Mouse (Mus musculus): ENCODE data around the gene Ddt. TPM values are rescaled to one million over a fixed set of nuclear protein-coding genes. Genes with fewer than 3 reads are reported as not detected.

Ddt gene
- polyA plus RNA-seq (2012; rRNA removed), result 39.5 and 42.6 TPM in 2 replicates

DNA sequence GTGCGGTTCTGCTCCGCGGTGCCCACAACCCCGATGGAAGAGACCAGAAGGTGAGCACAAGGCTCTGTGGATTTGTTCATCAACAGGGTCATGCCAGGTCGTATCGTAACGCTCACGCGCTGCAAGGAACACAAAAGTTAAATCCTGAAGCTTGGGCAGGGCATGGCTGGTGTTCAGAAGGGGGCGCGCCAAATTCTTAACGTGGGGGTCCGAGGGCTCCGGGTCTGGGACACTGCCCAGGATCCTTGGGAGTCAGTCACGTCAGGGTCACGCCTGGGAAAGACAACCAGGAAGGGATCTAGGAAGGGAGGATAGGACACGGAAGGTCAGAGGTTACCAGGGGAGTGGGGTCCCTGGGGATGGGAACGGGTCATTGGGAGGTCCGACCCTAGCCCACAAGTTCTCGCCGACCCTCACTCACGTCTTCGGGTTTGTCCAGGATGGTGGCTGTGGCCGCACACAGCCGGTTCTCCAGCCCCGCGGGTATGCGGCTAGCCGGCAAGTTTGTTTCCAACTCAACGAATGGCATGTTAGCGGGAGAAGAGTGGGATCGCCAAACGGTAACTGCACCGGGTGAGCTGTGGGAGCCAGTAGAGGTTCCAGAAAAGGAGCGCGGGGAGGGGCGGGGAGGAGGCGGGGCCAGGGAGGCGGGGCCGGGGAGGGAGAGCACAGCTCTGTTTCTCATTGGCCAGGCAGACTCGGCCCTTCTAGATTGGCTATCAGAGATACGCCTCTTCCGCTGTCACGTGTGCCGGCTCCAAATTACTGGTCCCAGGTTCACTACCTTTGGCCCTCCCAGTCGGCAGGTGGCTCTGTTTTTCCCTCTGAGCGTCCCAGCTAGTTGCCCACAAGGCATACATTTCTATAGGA lies at the start of gene Ddt:
TSS of gene Ddt (minus strand) at position 620 of the 870 bp plus-strand sequence.
- no peaks in the 10 kb centered on the region for H3K27me3 ChIP-seq (ENCODE audit: control insufficient read depth, insufficient read depth, low read length)
- peak; percentile 85 to 86 for DNase-seq (ENCODE audit: low read depth in 1 of 2, low spot score in 2 of 2)
- peak within 1 kb of the TSS; percentile 74 for H3K4me3 ChIP-seq (ENCODE audit: extremely low read depth, insufficient read depth, insufficient read length)
- H3K4me1 ChIP-seq (ENCODE audit: control insufficient read depth, insufficient read depth, insufficient read length), result peaks cover 8% of the 10 kb centered on the region; the same call in 1 of the 2 replicates
- no peaks in the 10 kb centered on the region for H3K36me3 ChIP-seq (ENCODE audit: control insufficient read depth, insufficient read depth, low read length)
- no peak for TF ChIP-seq POLR2A (IDR thresholded peaks at IDR 0.05; ENCODE audit: low read depth, low read length)
- TF ChIP-seq CTCF (IDR thresholded peaks at IDR 0.05; ENCODE audit: extremely low read depth, insufficient read depth, insufficient read length, insufficient replicate concordance), result 0 out of 2 replicates have a peak, but pooled peaks have one; percentile 1
- H3K27ac ChIP-seq (ENCODE audit: insufficient read depth, low read length), result peak within 1 kb of the TSS; percentile 6; the same call in 1 of the 2 replicates
- WGBS, result under 1% methylated on average over 47 of the region's 47 CpGs

- no peak for TF ChIP-seq POLR2A (IDR thresholded peaks at IDR 0.05; ENCODE audit: low read depth, low read length)
- TF ChIP-seq CTCF (IDR thresholded peaks at IDR 0.05; ENCODE audit: extremely low read depth, insufficient read depth, insufficient read length, insufficient replicate concordance), result no peak
- no peak for DNase-seq (ENCODE audit: low read depth in 1 of 2, low spot score in 2 of 2)
- Histone ChIP-seq H3K27ac (ENCODE audit: insufficient read depth, low read length) (no peak within 1 kb of the TSS), H3K4me3 (ENCODE audit: extremely low read depth, insufficient read depth, insufficient read length) (no peak within 1 kb of the TSS), H3K4me1 (ENCODE audit: control insufficient read depth, insufficient read depth, insufficient read length) (no peaks in the 10 kb centered on the region), H3K36me3 (ENCODE audit: control insufficient read depth, insufficient read depth, low read length) (no peaks in the 10 kb centered on the region), H3K27me3 (ENCODE audit: control insufficient read depth, insufficient read depth, low read length) (no peaks in the 10 kb centered on the region)
- 86% methylated on average over 2 of the region's 2 CpGs for WGBS
These were observed 49.2 kb upstream of the Ddt start, which contains the start of gene Gstt4 for GRCm38 (mm10) chr10:75822443-75822842. Gene Gstt4 (minus strand): TSS chr10:75822543.

- TF ChIP-seq POLR2A (IDR thresholded peaks at IDR 0.05; ENCODE audit: low read depth, low read length) (no peak), CTCF (IDR thresholded peaks at IDR 0.05; ENCODE audit: extremely low read depth, insufficient read depth, insufficient read length, insufficient replicate concordance) (no peak)
- no peaks in the 10 kb centered on the region for H3K4me1 ChIP-seq (ENCODE audit: control insufficient read depth, insufficient read depth, insufficient read length)
- WGBS, result 74% methylated on average over 5 of the region's 5 CpGs
These were observed 46.7 kb upstream of the Ddt start for GRCm38 (mm10) chr10:75819882-75820281.

GRCm38 (mm10) chr10:75818641-75819040 lies 45.4 kb upstream of the Ddt start:
- H3K36me3 ChIP-seq (ENCODE audit: control insufficient read depth, insufficient read depth, low read length), result no peaks in the 10 kb centered on the region
- H3K4me3 ChIP-seq (ENCODE audit: extremely low read depth, insufficient read depth, insufficient read length), result no peak overlapping the region
- no peaks in the 10 kb centered on the region for H3K27me3 ChIP-seq (ENCODE audit: control insufficient read depth, insufficient read depth, low read length)
- TF ChIP-seq POLR2A (IDR thresholded peaks at IDR 0.05; ENCODE audit: low read depth, low read length) (no peak), CTCF (IDR thresholded peaks at IDR 0.05; ENCODE audit: extremely low read depth, insufficient read depth, insufficient read length, insufficient replicate concordance) (no peak)
- no peaks in the 10 kb centered on the region for H3K4me1 ChIP-seq (ENCODE audit: control insufficient read depth, insufficient read depth, insufficient read length)
- DNase-seq (ENCODE audit: low read depth in 1 of 2, low spot score in 2 of 2), result no peak
- WGBS, result 76% methylated on average over 10 of the region's 10 CpGs
- no peak overlapping the region for H3K27ac ChIP-seq (ENCODE audit: insufficient read depth, low read length)

More at GRCm38 (mm10) chr10:75819882-75820281, 46.7 kb upstream of the Ddt start:
- no peak for DNase-seq (ENCODE audit: low read depth in 1 of 2, low spot score in 2 of 2)
- Histone ChIP-seq H3K36me3 (ENCODE audit: control insufficient read depth, insufficient read depth, low read length) (no peaks in the 10 kb centered on the region), H3K27me3 (ENCODE audit: control insufficient read depth, insufficient read depth, low read length) (no peaks in the 10 kb centered on the region), H3K27ac (ENCODE audit: insufficient read depth, low read length) (no peak overlapping the region), H3K4me3 (ENCODE audit: extremely low read depth, insufficient read depth, insufficient read length) (no peak overlapping the region)

GRCm38 (mm10) chr10:75804217-75804616 lies 31.0 kb upstream of the Ddt start:
- 72% methylated on average over 2 of the region's 2 CpGs for WGBS
- DNase-seq (ENCODE audit: low read depth in 1 of 2, low spot score in 2 of 2), result no peak
- no peaks in the 10 kb centered on the region for H3K36me3 ChIP-seq (ENCODE audit: control insufficient read depth, insufficient read depth, low read length)

DNA sequence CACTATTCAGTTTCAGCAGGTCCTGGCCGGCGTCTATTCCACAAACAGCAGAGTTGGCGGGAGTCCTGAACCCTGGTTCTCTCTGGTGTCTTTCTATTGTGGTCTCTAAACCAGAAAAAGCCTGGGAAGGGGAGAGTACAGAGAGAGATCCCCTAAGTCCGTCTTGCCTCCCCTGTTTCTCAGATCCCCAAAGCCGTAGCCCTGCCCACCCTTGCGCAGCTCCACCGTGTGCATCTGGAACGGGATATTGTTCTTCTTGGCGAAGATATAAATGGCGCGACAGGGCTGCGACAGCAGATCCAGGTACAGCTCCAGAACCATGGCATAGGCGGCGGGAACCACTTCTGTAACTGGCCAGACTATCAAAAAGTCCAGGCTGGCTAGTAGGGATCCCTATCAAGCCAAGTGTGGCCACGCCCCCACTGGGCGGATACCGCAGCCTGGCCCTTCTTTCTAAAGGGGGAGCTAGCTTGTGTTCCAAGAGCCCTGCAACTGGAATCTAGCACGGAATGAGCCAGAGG lies 25.0 kb upstream of the Ddt start, which contains the start of gene Gstt1:
TSS of gene Gstt1 (minus strand) at position 409 of the 521 bp plus-strand sequence.
- Histone ChIP-seq H3K4me1 (ENCODE audit: control insufficient read depth, insufficient read depth, insufficient read length) (no peaks in the 10 kb centered on the region; the same call in 1 of the 2 replicates), H3K4me3 (ENCODE audit: extremely low read depth, insufficient read depth, insufficient read length) (peak within 1 kb of the TSS; percentile 54), H3K27ac (ENCODE audit: insufficient read depth, low read length) (no peak within 1 kb of the TSS), H3K27me3 (ENCODE audit: control insufficient read depth, insufficient read depth, low read length) (no peaks in the 10 kb centered on the region; the same call in 1 of the 2 replicates), H3K36me3 (ENCODE audit: control insufficient read depth, insufficient read depth, low read length) (no peaks in the 10 kb centered on the region)
- 6% methylated on average over 18 of the region's 18 CpGs for WGBS
- no peak for DNase-seq (ENCODE audit: low read depth in 1 of 2, low spot score in 2 of 2)
- no peak for TF ChIP-seq POLR2A (IDR thresholded peaks at IDR 0.05; ENCODE audit: low read depth, low read length)
- no peak for TF ChIP-seq CTCF (IDR thresholded peaks at IDR 0.05; ENCODE audit: extremely low read depth, insufficient read depth, insufficient read length, insufficient replicate concordance)

More at GRCm38 (mm10) chr10:75804217-75804616, 31.0 kb upstream of the Ddt start:
- Histone ChIP-seq H3K4me1 (ENCODE audit: control insufficient read depth, insufficient read depth, insufficient read length) (no peaks in the 10 kb centered on the region), H3K27me3 (ENCODE audit: control insufficient read depth, insufficient read depth, low read length) (no peaks in the 10 kb centered on the region; the same call in 1 of the 2 replicates), H3K27ac (ENCODE audit: insufficient read depth, low read length) (no peak overlapping the region), H3K4me3 (ENCODE audit: extremely low read depth, insufficient read depth, insufficient read length) (no peak overlapping the region)
- TF ChIP-seq POLR2A (IDR thresholded peaks at IDR 0.05; ENCODE audit: low read depth, low read length), result no peak
- TF ChIP-seq CTCF (IDR thresholded peaks at IDR 0.05; ENCODE audit: extremely low read depth, insufficient read depth, insufficient read length, insufficient replicate concordance), result no peak

All from spleen, adult 2 months (tissue).